Mouse (Mus musculus): ENCODE results near the gene Cerkl.

The Cerkl gene

DNA sequence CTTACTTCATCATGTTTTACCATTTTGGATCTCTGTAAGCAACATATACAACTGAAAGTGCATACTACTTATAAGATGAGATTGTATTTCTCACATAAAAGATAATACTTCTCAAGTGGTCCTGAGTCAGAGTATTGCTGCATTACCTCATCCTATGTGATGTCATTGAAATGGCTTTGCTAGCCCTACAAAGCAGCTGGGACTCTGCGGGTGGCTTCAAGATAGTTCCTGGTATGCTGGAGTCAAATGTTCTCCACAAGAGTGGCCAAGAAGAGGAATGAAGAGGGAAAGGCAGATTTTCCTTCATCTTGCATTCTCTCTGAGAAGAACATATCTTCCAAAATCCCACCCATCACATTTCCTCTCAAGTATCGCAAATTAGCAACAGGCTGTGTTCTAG is 13.2 kb downstream of the Cerkl start:
- no peak for DNase-seq (ENCODE audit: low read depth, low spot score)

GRCm38 (mm10) chr2:79442906-79443305 is 13.7 kb downstream of the Cerkl start:
- no peak for DNase-seq (ENCODE audit: low read depth, low spot score)

GRCm38 (mm10) chr2:79442227-79442626 is 14.4 kb downstream of the Cerkl start:
- no peak for DNase-seq (ENCODE audit: low read depth, low spot score)

GRCm38 (mm10) chr2:79430061-79430460 is 26.5 kb downstream of the Cerkl start:
- no peak for DNase-seq (ENCODE audit: low read depth, low spot score)

DNA sequence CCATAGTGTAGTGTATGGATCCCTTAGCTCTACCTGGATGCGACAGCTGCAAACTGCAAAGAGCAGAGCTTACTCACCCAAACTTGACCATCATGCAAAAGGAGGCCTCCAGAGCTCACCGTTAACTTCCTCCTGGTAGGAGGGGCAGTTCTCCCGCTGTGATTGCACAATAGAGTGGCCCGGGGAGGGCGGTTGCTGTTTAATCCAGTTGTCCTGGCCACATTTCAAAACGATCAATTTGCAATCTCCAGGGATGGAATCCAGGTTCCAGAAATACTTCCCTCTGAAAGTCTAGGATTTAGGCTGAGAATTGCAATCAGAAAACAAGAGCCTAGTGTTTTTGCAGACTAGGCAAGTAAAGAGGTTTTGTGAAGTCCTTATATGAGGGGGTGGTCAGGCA is 26.9 kb downstream of the Cerkl start:
- no peak for DNase-seq (ENCODE audit: low read depth, low spot score)

GRCm38 (mm10) chr2:79429108-79429507 is 27.5 kb downstream of the Cerkl start:
- DNase-seq (ENCODE audit: low read depth, low spot score), result no peak

- peak; percentile 2 for DNase-seq (ENCODE audit: low read depth, low spot score)
These were observed 27.9 kb downstream of the Cerkl start for GRCm38 (mm10) chr2:79428569-79429104.

DNA sequence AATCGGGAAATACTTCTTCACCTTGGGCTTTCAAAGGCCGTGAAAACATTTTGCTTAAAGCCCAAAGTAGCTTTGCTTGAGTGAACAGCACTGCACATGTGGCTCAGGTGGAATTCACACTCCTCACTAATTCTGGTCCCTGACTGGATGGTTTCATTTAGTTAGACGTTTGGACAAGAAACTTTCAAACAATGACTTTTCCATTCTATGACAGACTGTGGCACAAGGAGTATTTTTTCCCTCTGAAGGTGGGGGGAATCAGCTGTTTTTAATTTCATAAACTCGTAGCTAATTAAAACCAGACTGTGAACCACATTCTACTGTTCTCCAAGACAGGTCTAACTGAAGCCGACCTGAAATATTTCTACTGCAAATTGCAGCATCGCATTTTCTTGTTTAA is 28.6 kb downstream of the Cerkl start:
- DNase-seq (ENCODE audit: low read depth, low spot score), result no peak

DNA sequence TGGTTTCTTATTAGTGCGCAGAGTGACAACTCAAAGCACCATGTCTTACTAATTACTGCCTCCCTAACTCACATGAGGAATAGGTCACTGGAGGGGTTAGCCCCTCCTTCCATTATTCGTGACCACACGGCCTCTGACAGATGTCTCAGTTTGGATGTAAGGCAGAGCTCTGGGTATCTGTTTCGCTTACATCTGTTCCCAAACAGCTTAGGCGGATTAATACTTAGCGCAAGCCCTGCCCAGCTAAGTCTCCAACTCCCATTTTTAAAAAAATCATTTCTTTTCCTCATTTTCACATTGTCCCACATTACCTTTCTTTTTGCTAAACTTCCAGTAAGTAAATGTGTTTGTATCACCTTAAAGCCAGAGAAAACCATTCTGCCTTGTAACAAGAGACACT is 34.9 kb downstream of the Cerkl start:
- no peak for DNase-seq (ENCODE audit: low read depth, low spot score)

DNA sequence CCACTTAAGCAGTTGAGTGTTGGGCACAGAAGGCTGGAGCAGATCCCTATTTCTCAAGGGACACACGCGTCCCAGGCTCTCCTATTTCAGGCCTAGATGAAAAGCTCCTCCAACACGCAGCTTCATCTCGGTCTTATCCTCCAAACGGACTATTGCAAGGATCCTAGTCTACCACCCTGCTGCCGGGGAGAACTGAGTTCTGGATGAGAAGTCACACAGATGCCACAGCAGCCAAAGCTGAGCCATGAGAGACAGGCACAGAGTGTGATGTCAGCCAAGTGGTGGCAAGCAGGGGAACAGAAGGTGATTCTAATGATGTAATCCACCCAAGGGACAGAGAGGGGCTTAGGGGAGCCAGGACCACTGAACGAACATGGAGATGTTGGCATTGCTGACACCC is 42.1 kb downstream of the Cerkl start:
- no peak for DNase-seq (ENCODE audit: low read depth, low spot score)

- no peak for DNase-seq (ENCODE audit: low read depth, low spot score)
These were observed 45.7 kb downstream of the Cerkl start for GRCm38 (mm10) chr2:79410903-79411255.

DNA sequence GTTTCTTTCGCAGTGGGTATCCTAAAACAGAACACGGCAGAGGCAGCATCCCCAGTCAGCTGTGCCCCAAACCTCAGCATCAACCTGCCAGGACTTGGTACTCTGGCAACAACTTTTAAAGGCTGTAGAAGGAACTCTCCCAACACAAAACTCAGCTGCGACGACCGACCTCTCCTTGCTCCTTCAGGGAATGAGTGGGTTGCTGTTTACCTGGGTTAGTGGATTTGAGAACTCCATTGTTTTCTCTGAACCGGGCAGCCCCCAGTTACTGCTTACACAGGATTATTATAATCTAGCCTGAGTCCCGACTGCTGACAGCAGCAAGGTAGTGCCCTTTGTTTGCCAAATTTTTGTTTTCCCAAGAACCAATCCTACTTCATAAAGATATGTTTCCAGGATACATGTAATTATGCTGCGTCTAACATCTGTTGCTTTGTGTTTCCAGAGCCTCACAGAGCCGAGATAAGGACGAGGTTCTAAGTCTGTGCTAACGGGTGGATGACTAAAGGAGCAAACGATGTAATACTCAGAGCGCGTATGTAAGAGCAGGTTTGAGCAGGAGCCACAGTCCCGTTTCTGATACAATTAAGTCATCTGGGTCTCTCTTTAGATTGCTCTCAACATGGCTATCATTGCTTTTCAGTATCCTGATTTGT is 46.2 kb downstream of the Cerkl start:
- no peak for DNase-seq (ENCODE audit: low read depth, low spot score)

DNA sequence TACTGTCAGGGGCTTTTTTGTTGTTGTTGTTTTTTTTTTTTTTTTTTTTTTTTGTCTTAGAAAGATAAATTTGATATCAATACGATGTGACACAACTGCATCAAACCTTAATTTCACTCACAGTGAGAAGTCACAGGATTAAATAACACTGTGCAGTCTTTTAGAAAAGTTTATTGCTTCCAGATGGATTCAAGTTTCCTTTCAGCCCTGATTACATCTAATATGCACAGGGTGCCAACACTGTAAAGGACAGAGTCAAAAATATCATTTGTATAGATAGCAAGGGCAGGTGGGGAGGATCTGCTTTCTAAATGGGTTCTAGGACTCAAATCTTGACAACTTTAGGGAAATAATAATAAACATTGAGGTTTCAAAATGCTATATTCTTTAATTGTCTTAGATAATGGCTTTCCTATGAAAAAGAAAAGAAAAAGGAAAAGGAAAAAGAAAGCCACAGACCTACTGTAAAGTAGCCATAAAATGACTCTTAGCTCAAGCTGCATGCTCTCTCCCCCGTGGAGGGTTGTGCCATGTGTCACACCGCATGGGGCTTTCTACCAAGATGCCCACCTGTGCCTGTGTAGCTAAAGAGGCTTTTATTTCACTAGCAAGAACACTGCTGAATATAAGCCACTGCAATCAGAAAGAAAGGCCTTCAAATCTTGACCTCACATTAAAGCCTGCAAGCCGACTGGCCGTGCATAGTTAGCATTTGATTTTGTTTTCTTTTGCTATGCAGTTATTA is 50.8 kb downstream of the Cerkl start:
- no peak for DNase-seq (ENCODE audit: low read depth, low spot score)

GRCm38 (mm10) chr2:79400045-79400444 is 56.5 kb downstream of the Cerkl start:
- no peak for DNase-seq (ENCODE audit: low read depth, low spot score)

DNA sequence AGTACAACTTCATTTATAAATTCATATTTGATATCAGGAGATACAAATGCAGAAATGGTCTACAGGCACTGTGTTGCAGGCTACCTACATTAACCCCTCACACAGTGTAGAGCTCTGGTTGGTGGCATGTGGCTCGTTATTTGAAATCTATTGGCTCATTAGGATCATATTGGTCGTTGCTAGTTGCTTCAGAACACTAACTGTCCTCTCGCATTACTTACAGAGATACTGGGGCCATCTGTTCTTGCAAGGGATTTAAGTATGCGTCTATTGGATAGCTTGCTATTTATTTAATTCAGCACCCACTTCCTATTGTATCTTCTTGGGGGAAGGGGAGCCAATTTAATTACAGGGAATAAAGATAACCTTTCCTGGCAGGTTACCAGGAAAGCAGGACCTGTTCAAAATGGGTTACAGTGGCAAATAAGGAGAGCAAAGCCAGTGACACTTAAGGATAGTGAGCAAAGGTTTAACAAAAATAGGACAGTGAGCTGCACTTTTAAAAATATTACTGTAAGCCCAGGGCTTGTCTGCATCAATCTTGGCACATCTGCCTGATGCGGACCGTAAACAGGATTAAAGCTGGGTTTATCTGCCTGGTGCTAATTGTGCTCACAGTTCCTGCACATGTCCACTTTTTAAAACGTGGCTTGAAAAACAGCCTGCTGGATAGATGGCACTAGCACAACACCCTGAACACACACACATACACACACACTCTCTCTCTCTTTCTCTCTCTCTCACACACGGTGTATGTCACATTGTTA is 57.2 kb downstream of the Cerkl start:
- no peak for DNase-seq (ENCODE audit: low read depth, low spot score)

- no peak for DNase-seq (ENCODE audit: low read depth, low spot score)
These were observed 57.8 kb downstream of the Cerkl start for GRCm38 (mm10) chr2:79398831-79399230.

- no peak for DNase-seq (ENCODE audit: low read depth, low spot score)
These were observed 58.2 kb downstream of the Cerkl start for GRCm38 (mm10) chr2:79398343-79398742.

GRCm38 (mm10) chr2:79397107-79397506 is 59.5 kb downstream of the Cerkl start:
- DNase-seq (ENCODE audit: low read depth, low spot score), result no peak

DNA sequence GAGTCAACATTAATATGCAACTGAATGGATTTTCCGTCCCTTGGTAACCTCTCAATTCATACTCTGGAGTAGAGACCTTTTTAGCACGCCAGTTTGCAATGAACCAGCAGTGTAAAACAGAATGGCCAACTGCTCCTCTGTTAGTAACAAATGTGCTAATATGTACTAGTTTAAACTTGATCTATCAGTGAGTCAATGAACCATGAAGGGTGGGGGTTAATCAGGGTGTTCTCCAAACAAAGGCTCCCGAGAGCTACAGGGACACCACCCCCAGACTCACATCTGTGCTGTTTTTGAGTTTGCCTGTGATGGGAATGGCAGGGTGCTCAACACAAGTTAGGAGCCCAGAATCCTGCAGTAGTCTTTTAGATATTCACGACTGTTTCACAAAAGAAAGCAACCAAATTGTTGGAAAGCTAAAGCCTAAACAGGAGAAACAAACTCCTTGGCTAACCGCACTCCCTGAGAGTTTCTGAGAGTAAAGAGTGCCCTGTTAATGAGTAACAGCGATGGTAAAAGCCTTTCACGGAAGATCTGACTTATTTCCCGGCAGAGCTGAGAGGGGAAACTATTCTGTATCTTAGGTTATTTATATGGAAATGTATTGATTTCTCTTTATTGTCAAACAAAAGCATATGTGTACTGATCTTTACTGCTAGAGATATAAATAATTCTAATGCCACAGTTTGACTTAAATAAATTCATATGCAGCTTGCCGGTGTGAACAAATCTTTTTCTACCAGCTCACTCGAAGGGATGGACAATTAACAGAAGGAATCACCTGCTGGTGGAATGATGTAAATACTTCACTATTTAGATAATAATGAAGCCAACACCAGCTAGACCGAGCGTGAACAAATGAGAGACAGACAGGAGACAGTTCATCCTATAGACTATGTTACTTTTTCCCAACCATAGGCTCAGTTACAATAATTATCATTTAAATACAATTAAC is 77.2 kb downstream of the Cerkl start:
- no peak for DNase-seq (ENCODE audit: low read depth, low spot score)

GRCm38 (mm10) chr2:79378346-79379086 is 78.1 kb downstream of the Cerkl start:
- DNase-seq (ENCODE audit: low read depth, low spot score), result no peak

Measured in CD4-positive helper T cell, adult 2 months (primary cell).